Mouse (Mus musculus) brain, embryonic 14.5 days (tissue): ENCODE results near the gene Hpgd.

Experiments
- CTCF ChIP-seq: fragments of 200-500 bp; IDR thresholded peaks from 2 replicates; pipeline ENCODE4 v1.5.1; 2012; ENCODE audit warnings: inconsistent platforms, mild to moderate bottlenecking, moderate library complexity, borderline replicate concordance; ENCODE audit not compliant: insufficient read depth, insufficient read length; ENCODE audit errors: extremely low read depth
- POLR2A ChIP-seq: fragments of 200-500 bp; IDR thresholded peaks from 2 replicates; pipeline ENCODE4 v1.6.1; 2012; ENCODE audit warnings: mild to moderate bottlenecking, inconsistent platforms, borderline replicate concordance; ENCODE audit not compliant: poor library complexity, insufficient read depth, insufficient read length, severe bottlenecking; ENCODE audit errors: extremely low read depth

DNA sequence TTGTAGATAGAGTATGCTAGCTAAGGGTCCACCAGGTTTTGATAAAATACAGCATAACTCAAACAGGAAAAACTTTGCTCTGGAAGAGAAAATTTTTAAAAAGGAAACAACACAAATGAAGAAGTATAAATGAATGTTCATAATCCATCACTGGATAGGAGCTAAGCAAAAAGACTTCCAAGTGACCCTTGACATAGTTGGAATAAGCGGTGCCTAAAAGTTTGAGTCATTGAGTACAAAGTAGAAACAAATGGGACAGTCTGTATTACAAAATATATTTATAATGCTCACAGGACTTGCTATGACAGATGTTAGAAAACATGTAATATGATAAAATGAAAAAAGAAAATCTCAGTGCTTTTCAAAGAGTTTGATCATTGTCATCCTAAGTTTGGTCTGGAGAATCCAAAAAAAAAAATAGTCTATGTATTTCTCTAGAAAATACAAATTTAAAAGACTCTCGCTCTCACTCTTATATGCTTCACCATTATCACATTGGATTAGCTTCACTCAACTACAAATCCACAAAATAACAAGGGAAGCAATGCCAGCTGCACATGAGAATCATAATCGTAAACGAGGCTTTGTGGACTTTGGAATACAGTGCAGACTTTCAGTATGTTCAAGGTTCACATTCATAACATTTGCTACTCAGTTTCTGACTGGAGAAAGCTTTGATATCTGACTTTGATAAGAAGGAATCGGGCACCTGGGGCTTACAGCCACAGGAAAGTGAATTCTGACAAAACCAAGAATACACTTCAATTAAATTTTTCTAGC lies 51.4 kb downstream of the Hpgd start:
- TF ChIP-seq POLR2A (no peak), CTCF (no peak)
